Mouse (Mus musculus) kidney, adult 8-10 months (tissue): ENCODE measurements around the gene Cdk14.

ENCODE experiments used
- DNase-seq, 2 experiments: peaks; one replicate each; pipeline ENCODE4 v3.0.0; 2022

Cdk14 gene

GRCm38 (mm10) chr5:4826886-4827285, 593.2 kb downstream of the Cdk14 start:
- no peak for DNase-seq

GRCm38 (mm10) chr5:4825951-4826350, 594.2 kb downstream of the Cdk14 start:
- peak; percentile 33 to 36 for DNase-seq

- no peak for DNase-seq
Measured at GRCm38 (mm10) chr5:4825076-4825475, 595.0 kb downstream of the Cdk14 start.

- DNase-seq = no peak
Measured at GRCm38 (mm10) chr5:4824171-4824570, 595.9 kb downstream of the Cdk14 start.

GRCm38 (mm10) chr5:4822041-4822440, 598.1 kb downstream of the Cdk14 start:
- no peak for DNase-seq

- no peak for DNase-seq
Measured at GRCm38 (mm10) chr5:4821368-4821771, 598.7 kb downstream of the Cdk14 start.

GRCm38 (mm10) chr5:4816981-4817380, 603.1 kb downstream of the Cdk14 start:
- DNase-seq = no peak

- DNase-seq = no peak
Measured at GRCm38 (mm10) chr5:4814465-4815204, 605.5 kb downstream of the Cdk14 start.

GRCm38 (mm10) chr5:4813357-4813756, 606.8 kb downstream of the Cdk14 start:
- DNase-seq = no peak

GRCm38 (mm10) chr5:4812036-4812729, 607.9 kb downstream of the Cdk14 start:
- DNase-seq = no peak

GRCm38 (mm10) chr5:4805228-4805627, 614.9 kb downstream of the Cdk14 start:
- peak; percentile 20 to 28 for DNase-seq

- DNase-seq = no peak
Measured at GRCm38 (mm10) chr5:4803708-4804107, 616.4 kb downstream of the Cdk14 start.

GRCm38 (mm10) chr5:4801971-4802370, 618.1 kb downstream of the Cdk14 start:
- DNase-seq = no peak

GRCm38 (mm10) chr5:4801096-4801850, 618.8 kb downstream of the Cdk14 start:
- no peak for DNase-seq

- no peak for DNase-seq
Measured at GRCm38 (mm10) chr5:4791219-4791618, 628.9 kb downstream of the Cdk14 start.

- no peak for DNase-seq
Measured at GRCm38 (mm10) chr5:4790265-4790664, 629.8 kb downstream of the Cdk14 start.

- no peak for DNase-seq
Measured at GRCm38 (mm10) chr5:4788484-4788883, 631.6 kb downstream of the Cdk14 start.

- DNase-seq = no peak
Measured at GRCm38 (mm10) chr5:4786816-4787215, 633.3 kb downstream of the Cdk14 start.

- no peak for DNase-seq
Measured at GRCm38 (mm10) chr5:4778274-4778673, 641.8 kb downstream of the Cdk14 start.

- DNase-seq = no peak
Measured at GRCm38 (mm10) chr5:4776495-4776894, 643.6 kb downstream of the Cdk14 start.

- no peak for DNase-seq
Measured at GRCm38 (mm10) chr5:4773090-4773772, 646.9 kb downstream of the Cdk14 start.

- DNase-seq = no peak
Measured at GRCm38 (mm10) chr5:4770609-4771008, 649.5 kb downstream of the Cdk14 start.

GRCm38 (mm10) chr5:4767896-4768295, 652.2 kb downstream of the Cdk14 start:
- DNase-seq = no peak
